Mouse (Mus musculus) cerebellum, postnatal 4 days (tissue): ENCODE data around the gene Hunk.

Source experiments
- DNase-seq, 2 experiments: peaks; one replicate each; pipeline ENCODE4 v3.0.0; 2022; ENCODE audit warnings: low spot score in 2 of 2, mixed read lengths in 1 of 2

Hunk gene

GRCm38 (mm10) chr16:90435231-90435630 lies 49.4 kb downstream of the Hunk start:
- no peak for DNase-seq

- DNase-seq = no peak
Measured at GRCm38 (mm10) chr16:90437276-90437675, 51.5 kb downstream of the Hunk start.

DNA sequence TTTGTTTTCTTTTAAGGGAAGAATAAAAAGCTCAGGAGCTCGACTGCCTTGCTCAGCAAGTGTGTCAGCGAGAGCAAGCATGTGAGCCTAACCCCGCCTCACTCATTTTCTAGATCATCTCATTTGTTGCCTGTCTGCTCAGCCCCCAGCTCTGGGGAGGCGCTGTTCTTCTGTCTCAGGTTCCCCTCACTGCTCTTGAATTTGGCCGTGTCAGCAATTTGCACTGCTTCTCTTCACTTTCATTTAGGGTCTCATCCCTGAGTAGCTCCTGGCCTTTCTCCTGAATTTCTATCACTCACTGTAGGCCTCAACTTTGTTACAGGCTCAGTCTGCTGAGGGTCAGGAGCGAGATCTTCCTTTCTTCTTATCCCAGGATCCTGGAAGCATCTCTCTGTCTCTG lies 53.7 kb downstream of the Hunk start:
- DNase-seq = no peak

DNA sequence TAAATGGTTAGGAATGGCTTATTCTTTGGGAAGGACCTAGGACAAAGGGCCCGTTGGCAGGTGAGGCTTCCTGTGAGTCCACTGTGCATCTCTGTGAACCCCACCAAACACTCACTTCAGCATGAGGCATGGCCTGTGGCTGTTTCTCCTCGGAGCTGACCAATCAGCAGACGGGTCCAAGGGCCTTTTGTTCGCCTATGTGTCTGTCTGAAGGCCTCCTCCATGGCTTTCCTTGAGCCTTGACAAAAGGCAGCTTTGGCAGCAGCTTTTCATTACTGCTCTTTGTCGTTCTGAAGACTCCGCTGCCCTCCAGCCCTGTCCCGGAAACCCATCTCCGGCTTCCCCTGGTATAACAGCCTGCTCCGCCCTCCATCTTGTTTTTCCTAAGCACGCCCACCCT lies 54.8 kb downstream of the Hunk start:
- DNase-seq = no peak

- DNase-seq = peak in 1 of 2 experiments; percentile 17
Measured at GRCm38 (mm10) chr16:90442991-90443390, 57.2 kb downstream of the Hunk start.

- DNase-seq = no peak
Measured at GRCm38 (mm10) chr16:90453197-90453596, 67.4 kb downstream of the Hunk start.

GRCm38 (mm10) chr16:90456495-90457125 lies 70.8 kb downstream of the Hunk start:
- DNase-seq = no peak

DNA sequence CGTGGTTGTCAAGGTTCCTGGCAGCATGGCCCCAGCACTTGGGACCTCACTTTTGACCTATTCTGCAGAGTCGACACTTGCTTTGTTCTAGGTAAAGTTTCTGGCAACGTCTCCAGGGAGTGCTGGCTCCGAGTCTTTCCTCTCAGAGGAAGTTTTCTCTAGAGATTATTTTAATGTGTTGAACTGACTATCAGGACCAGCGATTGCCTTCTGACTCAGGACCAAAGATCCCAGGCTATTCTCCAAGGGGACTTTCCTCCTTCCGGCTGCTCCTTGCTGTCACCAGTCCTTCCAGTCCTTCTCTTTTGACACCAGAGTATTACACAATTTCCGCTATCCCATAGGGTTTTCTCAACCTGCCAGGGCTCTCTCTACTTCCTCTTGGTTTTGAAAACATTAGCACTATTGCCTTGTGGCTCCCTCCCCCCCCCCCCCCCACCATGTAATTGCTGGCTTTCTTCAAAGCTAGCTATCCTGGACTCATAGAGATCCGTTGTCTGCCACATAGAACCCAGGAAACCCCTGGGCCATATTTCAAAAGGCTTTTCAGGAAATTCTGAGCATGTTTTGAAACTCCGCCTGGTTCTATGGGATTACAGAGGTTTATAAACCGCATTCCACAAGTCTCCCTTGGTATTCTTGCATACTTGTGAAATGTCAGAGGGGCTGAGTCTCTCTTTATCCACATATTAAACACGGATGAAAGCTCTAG lies 73.2 kb downstream of the Hunk start:
- DNase-seq = no peak

DNA sequence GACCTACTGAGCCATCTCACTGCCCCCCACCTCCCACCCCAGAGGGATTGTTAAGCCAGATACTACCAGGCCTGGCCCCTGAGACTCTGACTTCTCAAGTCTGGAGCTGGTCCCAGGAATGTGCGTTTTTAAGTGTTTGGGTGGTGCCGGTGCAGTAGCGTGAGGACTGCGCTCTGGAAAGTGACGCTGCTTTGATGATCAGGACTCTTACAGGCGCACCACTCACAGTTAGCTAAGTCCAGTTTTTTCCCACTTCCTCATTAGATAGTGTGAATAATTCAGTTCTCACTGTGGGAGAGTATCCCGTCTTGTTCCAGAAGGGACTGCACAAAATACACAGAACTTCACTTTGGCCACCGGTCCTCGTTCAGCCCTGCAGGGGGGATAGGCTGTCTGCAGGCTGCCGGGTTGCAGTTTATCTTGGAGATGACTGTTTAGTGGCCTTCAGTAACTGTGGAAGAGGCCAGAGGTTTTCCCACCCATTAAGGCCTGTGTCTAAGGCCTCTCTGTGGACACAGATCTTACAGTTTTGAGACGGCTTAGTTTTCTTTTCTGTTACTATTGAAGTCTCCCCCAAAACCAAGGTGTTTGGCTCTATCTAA lies 75.6 kb downstream of the Hunk start:
- DNase-seq = no peak

DNA sequence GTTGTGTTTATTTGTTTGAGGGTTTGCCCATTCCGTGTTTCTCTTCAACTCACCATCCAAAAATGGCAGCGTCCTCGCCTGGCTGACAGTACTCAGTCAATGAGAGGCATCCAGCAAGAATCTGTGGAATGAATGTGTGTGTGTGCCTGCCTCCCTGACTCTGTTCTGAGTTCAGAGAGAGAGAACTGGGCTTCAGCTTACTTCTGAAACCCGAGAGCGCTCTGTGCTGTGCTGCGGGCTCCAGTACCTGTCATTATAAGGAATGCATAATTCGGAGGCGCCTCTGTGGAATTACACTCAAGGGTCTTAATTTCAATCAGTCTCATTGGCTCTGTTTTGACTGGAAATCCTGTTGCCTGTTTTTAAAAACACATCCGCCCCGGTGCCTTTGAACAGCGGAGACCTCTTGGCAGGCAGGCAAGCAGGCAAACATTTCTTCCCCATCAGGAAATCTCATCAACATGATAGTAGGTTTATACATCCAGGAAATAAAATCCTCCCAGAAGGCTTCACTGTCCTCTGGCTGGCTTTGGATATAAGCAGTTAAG lies 77.0 kb downstream of the Hunk start:
- no peak for DNase-seq

DNA sequence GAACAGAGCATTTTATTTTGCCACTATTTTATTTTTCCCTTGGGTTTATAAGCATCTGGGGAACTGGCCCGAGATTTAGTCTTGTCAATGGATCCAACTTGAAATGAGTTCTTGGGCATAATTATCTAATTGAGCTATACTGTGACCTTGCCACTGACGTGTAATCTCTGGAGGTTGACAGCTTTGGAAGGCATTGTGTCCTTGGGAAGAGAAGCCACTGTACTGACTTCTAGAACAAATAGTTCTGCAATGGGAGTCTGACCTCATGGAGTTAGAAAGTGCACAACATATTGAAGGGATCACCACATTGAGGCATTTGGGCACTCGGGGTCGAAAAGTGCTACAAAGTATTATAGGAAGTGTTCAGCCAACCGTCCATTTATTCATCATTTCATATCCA lies 79.3 kb downstream of the Hunk start:
- DNase-seq = no peak

DNA sequence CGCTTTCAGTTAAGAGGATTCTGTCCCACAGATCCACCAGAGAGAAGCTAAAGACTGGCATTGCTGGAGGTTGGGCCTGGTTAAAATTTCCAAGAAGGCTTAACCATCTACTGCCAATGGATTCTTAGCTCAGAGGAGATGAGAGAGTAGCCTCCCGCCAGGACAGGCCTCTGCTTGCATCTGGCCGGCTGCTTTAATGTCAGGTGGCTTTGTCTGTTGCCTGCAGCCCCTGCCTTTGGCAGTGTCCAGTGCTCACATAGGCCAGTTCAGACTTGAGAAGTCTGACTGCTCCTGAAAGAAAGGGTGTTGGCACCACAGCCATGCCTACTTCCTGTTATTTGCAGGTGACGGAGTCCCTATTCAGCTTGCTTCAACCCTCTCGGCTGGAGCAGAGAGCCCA lies 82.5 kb downstream of the Hunk start:
- DNase-seq = no peak

GRCm38 (mm10) chr16:90475701-90476229 lies 90.0 kb downstream of the Hunk start:
- no peak for DNase-seq

DNA sequence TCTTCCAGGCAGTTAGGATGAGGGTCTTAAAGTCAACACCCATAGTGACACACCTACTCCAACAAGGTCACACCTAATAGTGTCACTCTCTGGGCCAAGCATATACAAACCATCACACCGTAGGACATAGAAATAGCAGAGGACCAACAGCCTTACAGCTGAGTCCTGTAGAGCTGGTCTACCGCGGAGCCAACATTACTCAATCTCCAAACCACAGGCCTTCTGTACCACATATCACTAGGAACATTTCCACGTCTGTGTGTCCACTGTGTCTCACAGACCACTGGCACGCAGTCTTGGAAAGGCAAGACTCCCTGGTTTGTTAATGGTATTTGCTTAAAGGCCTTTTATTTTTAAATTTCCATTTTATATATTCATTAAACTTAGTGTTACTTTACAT lies 95.8 kb downstream of the Hunk start:
- DNase-seq = no peak

GRCm38 (mm10) chr16:90483341-90483740 lies 97.5 kb downstream of the Hunk start:
- no peak for DNase-seq

DNA sequence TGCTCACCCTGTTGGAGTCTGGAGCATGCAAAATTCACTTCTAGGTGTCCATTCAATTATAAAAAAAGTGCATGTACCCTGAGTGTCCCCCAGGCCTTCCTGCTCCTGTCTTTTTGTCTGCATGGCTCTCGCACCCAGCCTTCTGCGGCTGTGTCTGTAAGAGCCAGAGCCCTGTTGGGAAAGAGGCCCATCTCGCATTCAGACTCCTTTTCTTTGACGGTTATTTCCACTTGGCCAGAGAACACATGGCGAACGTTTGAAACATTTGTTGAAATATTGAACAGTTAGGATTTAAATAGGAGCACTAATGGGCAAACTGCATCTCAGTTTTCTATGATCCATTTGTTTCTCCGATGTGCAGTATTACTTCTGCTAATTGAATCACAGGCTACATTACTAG lies 99.3 kb downstream of the Hunk start:
- DNase-seq = no peak

GRCm38 (mm10) chr16:90485599-90485998 lies 99.8 kb downstream of the Hunk start:
- DNase-seq = no peak

GRCm38 (mm10) chr16:90490066-90490465 lies 104.3 kb downstream of the Hunk start:
- no peak for DNase-seq

- peak in 1 of 2 experiments; percentile 20 for DNase-seq
Measured at GRCm38 (mm10) chr16:90491898-90492499, 106.2 kb downstream of the Hunk start.

GRCm38 (mm10) chr16:90496930-90497329 lies 111.1 kb downstream of the Hunk start:
- DNase-seq = no peak

- no peak for DNase-seq
Measured at GRCm38 (mm10) chr16:90497749-90498464, 112.1 kb downstream of the Hunk start.

DNA sequence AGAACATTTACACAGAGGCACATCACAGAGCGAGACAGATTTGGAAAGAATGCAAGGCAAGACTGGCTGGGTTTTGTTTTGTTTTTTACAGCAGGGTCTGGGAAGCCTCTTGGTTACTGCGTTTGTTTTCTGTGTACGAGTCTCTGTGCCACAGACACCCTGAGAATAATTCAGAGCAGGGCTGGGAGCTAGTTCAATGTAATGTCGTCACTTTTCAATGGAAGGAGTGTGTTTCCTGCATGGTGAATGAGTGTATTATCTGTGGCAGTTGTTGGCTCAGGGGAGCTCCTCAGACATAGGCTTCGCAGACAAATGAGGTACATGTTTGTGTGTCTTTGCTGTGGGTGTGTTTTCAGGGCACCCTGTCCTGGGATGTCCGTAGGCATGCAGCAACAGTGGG lies 115.0 kb downstream of the Hunk start:
- DNase-seq = no peak
